Mouse (Mus musculus) c-Kit-positive CD71-positive TER-119-negative erythroid progenitor cells, embryonic 14.5 days (primary cell): ENCODE measurements at regions not wholly inside any gene's neighbourhood (a gene's known extent, or its start where the extent isn't known, plus 50 kb on each side); places are given as distances from the start of the nearest gene placed in this dataset.

Experiments used
- DNase-seq: peaks from one replicate; pipeline ENCODE4 v3.0.0-alpha.2; 2013; ENCODE audit warnings: low read depth

- DNase-seq = no peak
Observed at GRCm38 (mm10) chr10:51291412-51292207, 188.8 kb upstream of the Gm49339 start.

DNA sequence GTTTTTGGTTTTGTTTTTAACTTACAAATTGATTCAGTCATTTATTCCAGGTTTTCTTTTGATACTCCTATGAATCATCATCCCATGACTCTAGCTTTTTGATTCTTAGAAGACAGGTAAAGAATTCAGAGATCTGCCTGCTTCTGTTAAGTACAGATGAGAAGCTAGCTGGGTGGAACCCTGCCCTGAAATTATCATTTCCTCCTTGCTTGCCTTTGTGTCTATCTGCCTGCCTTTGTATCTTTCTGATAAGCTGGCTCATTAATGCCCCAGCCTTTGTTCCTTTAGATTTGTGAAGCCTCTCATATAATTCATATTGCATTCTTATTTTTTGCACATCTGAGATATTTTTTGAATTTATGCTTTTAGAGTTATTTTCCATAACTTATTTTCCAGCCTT is 167.6 kb upstream of the Gm49339 start:
- DNase-seq = peak; percentile 10

- DNase-seq = no peak
Observed at GRCm38 (mm10) chr10:51320207-51320606, 160.2 kb upstream of the Gm49339 start.

DNA sequence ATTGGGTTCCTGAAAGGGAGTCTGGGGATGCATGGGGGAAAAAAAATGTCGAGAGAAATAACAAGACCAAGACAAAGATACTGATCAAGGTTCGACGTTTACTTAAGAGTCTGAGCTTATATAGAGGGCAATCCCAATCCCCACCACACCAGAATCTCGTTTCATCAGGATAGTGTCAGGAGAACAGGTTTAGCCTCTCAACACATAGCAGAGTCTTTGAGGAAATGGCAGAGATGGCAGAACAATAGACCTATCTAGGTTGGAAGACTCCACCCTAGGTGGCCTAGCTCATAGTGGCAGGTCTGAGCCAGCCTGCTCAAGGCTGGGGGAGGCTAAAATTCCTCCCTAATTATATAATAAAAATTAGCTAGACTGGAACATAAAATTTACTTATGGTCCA is 151.6 kb upstream of the Gm49339 start:
- no peak for DNase-seq

DNA sequence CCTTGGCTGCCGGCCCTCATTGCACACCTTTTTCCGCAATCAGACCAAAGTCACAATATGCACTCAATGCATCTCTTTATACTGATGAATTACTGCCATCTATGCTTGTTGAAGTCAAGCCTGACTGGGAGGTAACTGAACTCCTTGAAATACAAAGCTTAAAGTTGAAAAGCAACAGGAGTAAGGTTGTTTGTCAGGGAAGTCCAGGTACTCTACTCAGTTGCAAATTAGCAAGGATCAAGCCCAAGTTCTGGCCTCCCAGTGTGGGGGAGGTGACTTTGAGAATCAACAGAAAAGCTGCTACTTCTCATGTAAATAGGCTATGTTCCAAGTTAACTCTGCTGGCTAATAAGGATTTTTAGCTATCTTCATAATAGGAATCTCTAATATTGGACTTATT is 151.0 kb upstream of the Gm49339 start:
- DNase-seq = no peak
